Mouse (Mus musculus) heart, embryonic 11.5 days (tissue): ENCODE results near the gene Tesc. TPM values are rescaled to one million over a fixed set of nuclear protein-coding genes. Genes with fewer than 3 reads are reported as not detected.

Experiments
- ATAC-seq: fragments of 200-750 bp; cut with Nextera tagmentation; replicated peaks from 2 replicates; pipeline ENCODE4 v1.8.0; 2017; ENCODE audit warnings: moderate library complexity; ENCODE audit not compliant: insufficient number of reproducible peaks, low FRiP score, low TSS enrichment
- H3K27ac ChIP-seq: fragments of 300-500 bp; sonication (generic); 2 replicates; pipeline ENCODE4 v1.5.1; 2014; ENCODE audit warnings: mild to moderate bottlenecking, low read depth, low read length
- H3K27me3 ChIP-seq: fragments of 300-500 bp; sonication (generic); 2 replicates; pipeline ENCODE4 v1.6.1; 2014; ENCODE audit warnings: mild to moderate bottlenecking, low read length, mixed read lengths; ENCODE audit not compliant: control insufficient read depth, insufficient read depth
- H3K36me3 ChIP-seq: fragments of 300-500 bp; sonication (generic); 2 replicates; pipeline ENCODE4 v1.6.1; 2014; ENCODE audit warnings: mild to moderate bottlenecking, low read length, moderate library complexity, mixed read lengths; ENCODE audit not compliant: control insufficient read depth, insufficient read depth
- H3K4me1 ChIP-seq: fragments of 300-500 bp; sonication (generic); 2 replicates; pipeline ENCODE4 v1.6.1; 2014; ENCODE audit warnings: low read length; ENCODE audit not compliant: control insufficient read depth, insufficient read depth
- H3K4me2 ChIP-seq: fragments of 300-500 bp; sonication (generic); 2 replicates; pipeline ENCODE4 v1.6.1; 2014; ENCODE audit warnings: mild to moderate bottlenecking, moderate library complexity
- H3K4me3 ChIP-seq: fragments of 300-500 bp; sonication (generic); 2 replicates; pipeline ENCODE4 v1.5.1; 2014; ENCODE audit warnings: low read depth, low read length
- H3K9ac ChIP-seq: fragments of 300-500 bp; sonication (generic); 2 replicates; pipeline ENCODE4 v1.6.1; 2014; ENCODE audit warnings: mild to moderate bottlenecking, low read depth, low read length, moderate library complexity
- H3K9me3 ChIP-seq: fragments of 300-500 bp; sonication (generic); replicated peaks from 2 replicates; pipeline ENCODE4 v1.6.1; 2016; ENCODE audit warnings: low read length; ENCODE audit not compliant: control insufficient read depth
- WGBS: fragments of 180-500 bp; shearing (Covaris S2); extraction: QIAGEN DNeasy Blood & Tissue Kit; methylation state at CpG from one replicate; pipeline ENCODE4 v1.1.7; 2014; ENCODE audit not compliant: insufficient replicate concordance; 5-methylcytosine and 5-hydroxymethylcytosine counted together
- polyA plus RNA-seq: library from polyadenylated mRNA; unstranded; fragments of >200 nt; fragmentation: Nextera tagmentation; extraction: Ambion mirVana; gene quantifications from 2 replicates; pipeline ENCODE4 v1.2.1, GENCODE M21; 2014

Gene Tesc
- polyA plus RNA-seq, 1 experiment from 2014 or later, result 17.9 TPM

- no peak overlapping the region for H3K4me3 ChIP-seq
- H3K36me3 ChIP-seq, result peaks cover 6% of the 10 kb centered on the region
- no peak overlapping the region for H3K27ac ChIP-seq
- no peak for ATAC-seq
- no peaks in the 10 kb centered on the region for H3K27me3 ChIP-seq
- no peaks in the 10 kb centered on the region for H3K9me3 ChIP-seq
- H3K4me1 ChIP-seq, result peaks cover 5% of the 10 kb centered on the region; the same call in 1 of the 2 replicates
- no peak overlapping the region for H3K9ac ChIP-seq
- 57% methylated on average over 11 of the region's 11 CpGs for WGBS
- no peak overlapping the region for H3K4me2 ChIP-seq
Measured at GRCm38 (mm10) chr5:118099069-118099869, 71.7 kb downstream of the Tesc start.

GRCm38 (mm10) chr5:118099870-118100478 is 72.4 kb downstream of the Tesc start:
- Histone ChIP-seq H3K9ac (no peak overlapping the region), H3K9me3 (no peaks in the 10 kb centered on the region), H3K36me3 (peaks cover 2% of the 10 kb centered on the region; the same call in 1 of the 2 replicates), H3K4me3 (no peak overlapping the region), H3K27me3 (no peaks in the 10 kb centered on the region), H3K4me1 (peaks cover 5% of the 10 kb centered on the region; the same call in 1 of the 2 replicates), H3K27ac (no peak overlapping the region), H3K4me2 (no peak overlapping the region)
- no peak for ATAC-seq
- WGBS, result 80% methylated on average over 8 of the region's 8 CpGs

GRCm38 (mm10) chr5:118105536-118105935 is 78.0 kb downstream of the Tesc start:
- Histone ChIP-seq H3K4me1 (peaks cover 13% of the 10 kb centered on the region), H3K27ac (no peak overlapping the region), H3K9ac (no peak overlapping the region), H3K4me3 (no peak overlapping the region), H3K27me3 (no peaks in the 10 kb centered on the region), H3K4me2 (no peak overlapping the region), H3K9me3 (no peaks in the 10 kb centered on the region), H3K36me3 (peaks cover 10% of the 10 kb centered on the region; the same call in 1 of the 2 replicates)
- ATAC-seq, result no peak
- WGBS, result 91% methylated on average over 8 of the region's 8 CpGs

- Histone ChIP-seq H3K4me3 (no peak overlapping the region), H3K9me3 (no peaks in the 10 kb centered on the region), H3K4me1 (peaks cover 13% of the 10 kb centered on the region), H3K9ac (no peak overlapping the region), H3K4me2 (no peak overlapping the region), H3K27ac (no peak overlapping the region), H3K36me3 (peaks cover 15% of the 10 kb centered on the region; the same call in 1 of the 2 replicates), H3K27me3 (no peaks in the 10 kb centered on the region)
- 89% methylated on average over 10 of the region's 10 CpGs for WGBS
- no peak for ATAC-seq
Measured at GRCm38 (mm10) chr5:118106667-118107066, 79.1 kb downstream of the Tesc start.

GRCm38 (mm10) chr5:118108124-118108793 is 80.7 kb downstream of the Tesc start:
- Histone ChIP-seq H3K4me1 (peaks cover 13% of the 10 kb centered on the region), H3K27ac (no peak overlapping the region), H3K27me3 (no peaks in the 10 kb centered on the region), H3K4me2 (no peak overlapping the region), H3K9ac (no peak overlapping the region), H3K36me3 (peaks cover 18% of the 10 kb centered on the region), H3K4me3 (no peak overlapping the region), H3K9me3 (no peaks in the 10 kb centered on the region)
- 71% methylated on average over 17 of the region's 17 CpGs for WGBS
- no peak for ATAC-seq

GRCm38 (mm10) chr5:118108794-118109440 is 81.4 kb downstream of the Tesc start:
- H3K27me3 ChIP-seq, result no peaks in the 10 kb centered on the region
- no peak for ATAC-seq
- no peak overlapping the region for H3K9ac ChIP-seq
- H3K27ac ChIP-seq, result no peak overlapping the region
- H3K4me3 ChIP-seq, result no peak overlapping the region
- 86% methylated on average over 7 of the region's 7 CpGs for WGBS
- H3K9me3 ChIP-seq, result no peaks in the 10 kb centered on the region
- peaks cover 13% of the 10 kb centered on the region for H3K4me1 ChIP-seq
- H3K4me2 ChIP-seq, result no peak overlapping the region
- H3K36me3 ChIP-seq, result peaks cover 18% of the 10 kb centered on the region

Other genes with a start within 250 kb of the Tesc start
- gene Nos1, start 246.7 kb upstream of the Tesc start, polyA plus RNA-seq, result 0.10 TPM in 1 of 2 replicates, not detected in the other
- gene Fbxo21, start 51.0 kb upstream of the Tesc start, polyA plus RNA-seq, result 46.2 and 52.8 TPM in 2 replicates
- 16.8 and 18.6 TPM in 2 replicates for gene Fbxw8, start 127.7 kb downstream of the Tesc start, polyA plus RNA-seq
- gene Hrk, start 136.9 kb downstream of the Tesc start, polyA plus RNA-seq, result not detected in 2 replicates
- gene Rnft2, start 217.4 kb downstream of the Tesc start, polyA plus RNA-seq, result 2.2 and 2.4 TPM in 2 replicates
- 5.9 and 7.6 TPM in 2 replicates for gene 2410131K14Rik, start 217.5 kb downstream of the Tesc start, polyA plus RNA-seq